Mouse (Mus musculus): ENCODE data around the gene Fadd. TPM values are rescaled to one million over a fixed set of nuclear protein-coding genes. Genes with fewer than 3 reads are reported as not detected.
A peak's percentile ranks its signal among the peaks of the same experiment; 100 is the strongest.

Gene Fadd
- total and polyA plus RNA-seq, 3 experiments = 7.2 to 11.6 TPM; not detected in 1

DNA sequence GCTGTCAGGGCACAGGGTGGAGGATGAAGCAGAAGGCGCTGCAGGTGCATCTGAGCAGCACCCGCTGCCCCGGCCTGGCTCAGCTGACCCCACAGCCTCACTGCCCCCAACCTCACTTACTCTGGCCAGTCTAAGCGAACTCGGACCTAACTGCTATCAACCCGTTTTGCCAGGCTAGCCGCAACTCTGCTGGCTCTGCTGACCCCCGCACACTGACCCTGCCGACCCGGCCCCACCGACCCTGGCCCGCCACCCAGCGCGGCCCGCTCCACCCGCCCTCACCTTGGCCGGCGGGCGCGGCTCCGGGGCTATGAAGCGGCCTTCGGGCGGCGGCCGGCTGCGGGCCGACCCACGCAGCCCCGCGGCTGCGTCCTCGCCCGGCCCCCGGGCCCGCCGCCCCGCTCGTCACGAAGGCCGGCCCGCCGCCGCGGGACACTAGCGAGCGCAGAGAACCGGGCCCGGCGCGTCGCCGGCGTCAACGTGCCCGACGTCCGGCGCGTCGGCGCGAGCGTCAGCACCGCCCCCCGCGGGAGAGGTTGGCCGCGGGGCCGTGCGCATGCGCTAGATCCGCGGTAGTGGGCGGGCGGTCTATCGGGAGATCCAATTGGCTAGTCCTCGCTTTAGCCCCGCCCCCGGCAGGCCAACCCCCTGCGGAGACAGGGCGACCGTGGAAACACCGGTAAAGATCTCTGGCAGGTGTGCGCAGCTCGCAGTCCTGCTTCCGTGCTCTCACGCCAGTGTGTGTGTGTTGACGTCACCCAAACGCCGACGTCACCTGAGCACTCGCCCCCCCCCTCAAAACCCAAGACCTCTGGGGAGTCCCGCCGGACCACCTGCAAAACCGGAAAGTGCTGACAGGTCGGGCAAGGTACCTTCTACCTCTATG, 28.8 kb downstream of the Fadd start, which contains the start of gene Ppfia1 (continued):
- TF ChIP-seq MAX (IDR thresholded peaks at IDR 0.05; ENCODE audit: low read length) = peak; percentile 53; the same call in 1 of the 2 replicates

DNA sequence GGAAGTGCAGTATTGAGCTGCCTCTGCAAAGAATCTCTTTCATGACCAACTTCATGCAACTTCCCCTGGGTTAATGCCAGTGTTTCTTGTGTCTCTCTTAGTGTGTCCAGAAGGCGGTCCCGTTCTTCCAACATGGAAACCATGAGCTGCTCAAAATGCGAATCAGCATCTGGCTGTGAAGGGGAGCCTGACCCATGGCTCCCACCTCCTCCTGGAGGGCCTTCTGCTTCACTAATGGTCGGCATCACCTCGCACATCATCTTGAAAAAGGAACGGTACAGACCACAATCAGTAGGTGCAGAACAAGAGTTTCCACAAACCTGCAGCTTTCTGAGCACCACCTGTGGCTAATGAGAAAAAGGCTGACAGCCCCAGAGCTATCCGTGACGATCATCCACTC, 30.0 kb downstream of the Fadd start:
- TF ChIP-seq MAX (IDR thresholded peaks at IDR 0.05; ENCODE audit: low read length) (no peak), TCF12 (IDR thresholded peaks at IDR 0.05; ENCODE audit: low read depth, low read length) (no peak), USF2 (IDR thresholded peaks at IDR 0.05; ENCODE audit: borderline replicate concordance in 1 of 2, insufficient read depth in 1 of 2, low read depth in 1 of 2, low read length in 2 of 2) (no peak), MYB (IDR thresholded peaks at IDR 0.05; ENCODE audit: low read depth, low read length) (no peak), UBTF (IDR thresholded peaks at IDR 0.05; ENCODE audit: borderline replicate concordance, insufficient read depth, low read depth, low read length) (no peak), RAD21 (IDR thresholded peaks at IDR 0.05; ENCODE audit: low read depth, low read length) (no peak), POLR2AphosphoS2 (IDR thresholded peaks at IDR 0.05; ENCODE audit: low read length) (no peak), MYC (IDR thresholded peaks at IDR 0.05; ENCODE audit: low read depth, low read length) (no peak), TAL1 (IDR thresholded peaks at IDR 0.05; ENCODE audit: low read length) (no peak), MAZ (IDR thresholded peaks at IDR 0.05; ENCODE audit: low read depth, low read length) (no peak), JUND (IDR thresholded peaks at IDR 0.05; ENCODE audit: low read depth, low read length) (no peak), NELFE (IDR thresholded peaks at IDR 0.05; ENCODE audit: low read depth, low read length) (no peak), ELF1 (IDR thresholded peaks at IDR 0.05; ENCODE audit: low read depth, low read length) (no peak), MEF2A (IDR thresholded peaks at IDR 0.05; ENCODE audit: extremely low read depth, insufficient replicate concordance, low read depth, low read length, poor library complexity, severe bottlenecking) (no peak), HCFC1 (IDR thresholded peaks at IDR 0.05; ENCODE audit: low read depth, low read length) (no peak), POLR2A (IDR thresholded peaks at IDR 0.05; ENCODE audit: control insufficient read depth in 1 of 2, insufficient read depth in 1 of 2, low read depth in 1 of 2, low read length in 2 of 2, poor library complexity in 1 of 2) (no peak), EP300 (IDR thresholded peaks at IDR 0.05; ENCODE audit: low read depth in 1 of 2, low read length in 2 of 2) (no peak), BHLHE40 (IDR thresholded peaks at IDR 0.05; ENCODE audit: borderline replicate concordance, low read depth, low read length) (no peak), MXI1 (IDR thresholded peaks at IDR 0.05; ENCODE audit: low read depth, low read length) (no peak)
- H3K4me1 ChIP-seq (ENCODE audit: control insufficient read depth in 1 of 2, insufficient read depth in 2 of 2, low read length in 2 of 2) = peaks cover 0 to 17% of the 10 kb centered on the region in 2 experiments
- peak overlapping the region; percentile 87 for H3K9ac ChIP-seq (ENCODE audit: control insufficient read depth, low read depth, low read length, poor library complexity, severe bottlenecking)
- no peak overlapping the region for H3K27ac ChIP-seq (ENCODE audit: control insufficient read depth, low read depth, low read length)
- no peaks in the 10 kb centered on the region for H3K27me3 ChIP-seq (ENCODE audit: control insufficient read depth in 1 of 2, insufficient read depth in 2 of 2, low read length in 2 of 2)
- no peak for DNase-seq (ENCODE audit: low read depth, low spot score)
- peaks cover 18 to 31% of the 10 kb centered on the region in 2 experiments for H3K36me3 ChIP-seq (ENCODE audit: control insufficient read depth in 1 of 2, insufficient read depth in 2 of 2, low read length in 2 of 2)
- H3K79me2 ChIP-seq (ENCODE audit: control insufficient read depth, insufficient read depth, low read length, poor library complexity) = peaks cover 47% of the 10 kb centered on the region
- peak overlapping the region in 1 of 2 experiments; percentile 99; a peak in 3 of 4 replicates for H3K4me3 ChIP-seq (ENCODE audit: control insufficient read depth in 1 of 2, insufficient read depth in 1 of 2, low read depth in 2 of 2, low read length in 2 of 2)
- H3K9me3 ChIP-seq (replicated peaks; ENCODE audit: insufficient read depth, low read length) = no peaks in the 10 kb centered on the region
